Mouse (Mus musculus): ENCODE measurements around the gene Kera.

The Kera gene

DNA sequence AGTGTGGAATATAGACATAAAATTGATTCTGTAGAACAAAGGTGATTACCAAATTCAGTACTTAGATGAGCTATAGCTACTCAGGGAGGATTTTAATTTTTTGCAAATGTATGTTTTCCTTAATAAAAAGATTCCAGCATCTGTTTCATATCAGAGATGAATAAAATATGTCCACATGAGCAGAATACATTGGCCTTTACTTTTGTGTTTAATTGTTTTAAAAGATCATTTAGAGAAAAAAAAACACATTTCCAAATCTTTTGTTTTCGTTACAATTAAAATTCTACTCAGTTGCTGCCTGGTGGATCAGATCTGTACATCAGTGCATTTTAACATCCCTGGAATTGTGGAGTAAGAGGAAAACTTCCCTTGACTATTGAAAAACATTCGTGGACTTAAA, at the start of gene Kera:
Kera (plus strand) TSS at position 301 of the 400 bp plus-strand sequence.
- no peak for DNase-seq (ENCODE audit: low spot score)

DNA sequence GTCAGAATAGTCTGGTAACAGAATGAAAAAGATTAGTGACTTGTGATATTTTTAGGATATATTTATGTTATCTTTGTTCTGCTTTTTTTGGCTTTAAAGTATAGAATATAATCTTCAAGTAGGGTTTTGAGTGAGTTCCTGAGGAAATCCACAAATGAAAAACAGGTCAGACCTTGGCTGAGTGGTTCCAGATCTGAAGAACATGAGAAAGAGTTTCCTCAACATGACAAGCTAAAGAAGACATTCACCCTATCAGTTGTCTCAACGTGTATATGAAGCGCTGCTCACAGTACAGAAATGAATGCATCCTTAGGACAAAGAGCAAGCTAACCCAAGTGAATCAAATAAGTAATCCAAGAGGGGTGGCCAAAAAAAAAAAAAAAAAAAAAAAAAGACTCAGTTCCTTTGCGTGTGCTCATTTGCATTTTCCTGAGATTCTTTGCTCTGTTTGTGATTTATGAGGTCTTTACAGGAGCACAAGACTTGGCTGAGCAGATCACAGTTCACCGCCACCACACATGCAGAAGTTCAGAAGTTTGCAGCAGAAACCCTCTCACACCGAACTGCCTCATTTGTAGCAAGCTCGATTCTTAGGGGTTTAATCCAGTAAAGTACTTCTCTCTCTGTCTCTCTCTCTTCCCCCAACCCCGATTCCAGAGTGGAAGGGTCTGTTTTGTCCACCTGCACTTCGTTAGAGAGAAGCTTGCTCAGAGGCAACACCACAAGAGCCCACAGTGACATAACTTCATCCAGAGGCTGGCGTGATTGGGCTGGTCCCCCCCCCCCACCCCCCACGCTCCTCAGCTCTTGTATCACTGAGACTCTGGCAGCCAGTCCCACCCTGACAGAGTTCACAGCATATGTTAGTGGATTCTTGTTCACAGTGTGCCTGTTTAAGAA, 41.5 kb upstream of the Kera start, which contains the start of gene Lum:
Lum (plus strand) TSS at position 172 of the 900 bp plus-strand sequence.
- DNase-seq (ENCODE audit: low spot score) = peak; percentile 60

DNA sequence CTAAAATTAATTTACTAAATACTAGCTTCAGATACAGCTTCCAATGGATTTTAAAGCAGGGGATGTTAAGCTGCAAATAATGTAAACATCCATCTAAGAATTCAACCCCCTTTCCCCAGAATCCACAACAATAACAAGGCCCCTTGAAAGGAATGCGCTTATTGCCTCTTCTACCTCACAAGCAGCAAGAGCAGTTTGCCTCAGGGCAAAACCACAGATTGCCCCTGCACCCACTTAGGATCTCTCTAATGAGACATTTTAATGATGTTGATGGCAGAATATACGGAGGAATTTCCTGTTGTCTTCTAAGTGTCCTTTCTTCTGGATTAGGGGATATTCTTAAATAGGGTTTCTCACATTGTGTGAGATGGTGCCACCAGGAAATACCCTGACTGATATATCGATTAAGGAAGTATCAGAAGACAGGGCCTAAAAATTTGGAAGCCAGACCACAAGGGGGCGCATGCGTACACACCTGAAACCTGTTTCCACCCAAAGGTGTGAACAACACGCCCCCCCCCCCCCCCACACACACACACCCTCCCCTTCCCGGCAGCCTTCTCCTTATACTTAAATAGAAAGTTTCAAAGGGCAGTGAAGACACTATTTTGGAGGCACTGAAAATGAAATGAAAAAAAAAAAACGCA, 39.1 kb upstream of the Kera start:
- peak; percentile 21 for DNase-seq (ENCODE audit: low spot score)

DNA sequence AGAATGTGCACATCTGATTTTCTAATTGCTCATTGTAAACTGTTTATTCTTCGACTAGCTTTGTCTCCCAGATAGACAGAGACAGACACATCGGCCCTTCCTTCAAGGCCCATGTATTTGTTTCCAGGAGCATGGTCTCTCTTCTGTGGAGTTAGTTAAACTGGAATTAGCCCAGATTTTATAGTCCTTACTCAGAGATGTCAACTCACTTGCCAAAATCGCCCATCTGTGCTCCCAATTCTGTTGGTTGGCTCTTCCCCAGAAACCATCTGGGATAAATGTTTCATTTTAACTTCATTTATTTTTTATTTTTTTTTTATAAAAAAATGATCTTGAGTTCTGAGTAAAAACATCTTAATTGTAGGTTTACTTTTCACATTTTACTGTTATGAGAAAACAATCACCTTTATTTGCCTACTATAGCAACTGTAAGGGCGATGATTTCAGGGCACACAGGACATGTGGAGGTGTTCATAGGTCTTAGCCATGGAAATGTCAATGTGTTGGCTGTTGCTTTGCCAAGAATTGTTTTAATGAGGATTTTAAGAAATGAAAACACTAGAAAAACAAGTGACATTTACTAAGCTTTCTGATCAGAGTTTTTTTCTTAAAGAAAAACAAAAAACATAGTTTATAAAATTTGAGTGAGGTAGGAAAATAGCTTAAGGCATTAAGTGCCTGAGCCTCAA, 24.0 kb upstream of the Kera start:
- DNase-seq (ENCODE audit: low spot score) = no peak

DNA sequence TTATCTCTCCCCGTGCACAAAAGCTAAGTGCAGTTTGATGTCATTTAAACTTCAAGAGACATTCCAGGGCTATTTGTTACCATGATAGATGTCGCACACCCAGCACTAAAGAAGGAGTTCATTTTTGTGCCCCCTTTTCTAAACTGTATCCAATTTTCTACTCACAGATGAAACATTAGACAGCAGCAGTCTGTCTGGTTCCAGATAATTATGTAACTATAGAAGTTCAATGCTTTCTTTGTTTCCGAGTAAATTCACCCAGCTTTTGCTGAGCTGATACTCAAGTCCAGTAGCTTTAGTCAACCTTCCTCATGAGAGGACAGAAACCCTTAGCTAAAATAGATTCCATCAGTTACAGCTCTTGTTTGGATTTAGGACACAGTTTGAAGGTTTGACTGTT, 22.5 kb upstream of the Kera start:
- no peak for DNase-seq (ENCODE audit: low spot score)

DNA sequence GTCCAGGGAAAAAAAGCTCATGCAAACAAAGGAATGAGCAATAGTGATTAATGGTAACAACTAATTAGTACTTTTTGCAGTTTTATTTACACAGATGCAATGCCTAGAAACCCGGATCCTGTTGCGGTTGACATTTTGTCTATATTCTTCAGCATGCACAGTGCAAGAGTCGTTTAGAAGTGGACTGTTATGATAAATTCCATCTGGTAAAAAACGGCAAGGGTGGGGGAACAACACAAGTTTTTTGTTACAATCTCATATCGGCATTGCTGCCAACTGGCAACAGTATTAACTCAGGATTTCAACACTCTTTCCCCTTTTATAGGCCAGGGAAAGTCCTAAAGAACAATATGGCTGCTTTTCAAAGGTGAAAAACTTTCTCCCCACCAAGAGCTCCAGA, 19.5 kb upstream of the Kera start:
- no peak for DNase-seq (ENCODE audit: low spot score)

DNA sequence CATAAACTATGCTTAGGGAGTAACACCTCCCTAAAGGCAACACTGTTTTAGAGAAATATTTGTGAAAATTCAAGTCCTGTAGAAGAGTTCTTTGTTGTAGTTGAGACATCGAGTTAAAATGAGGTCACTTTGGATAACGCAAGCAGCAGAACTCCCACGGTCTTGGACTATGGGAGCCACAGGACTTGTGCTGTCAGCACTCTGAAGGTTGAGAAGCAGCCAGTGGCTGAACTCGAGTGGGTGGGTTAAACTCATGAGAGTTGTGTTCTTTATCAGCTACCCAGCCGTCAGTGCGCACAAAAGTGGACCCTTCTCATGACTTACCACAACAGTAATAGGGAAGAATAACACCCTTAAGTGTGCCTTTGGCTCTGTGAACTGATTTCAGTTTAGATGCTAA, 17.1 kb upstream of the Kera start:
- DNase-seq (ENCODE audit: low spot score) = no peak

DNA sequence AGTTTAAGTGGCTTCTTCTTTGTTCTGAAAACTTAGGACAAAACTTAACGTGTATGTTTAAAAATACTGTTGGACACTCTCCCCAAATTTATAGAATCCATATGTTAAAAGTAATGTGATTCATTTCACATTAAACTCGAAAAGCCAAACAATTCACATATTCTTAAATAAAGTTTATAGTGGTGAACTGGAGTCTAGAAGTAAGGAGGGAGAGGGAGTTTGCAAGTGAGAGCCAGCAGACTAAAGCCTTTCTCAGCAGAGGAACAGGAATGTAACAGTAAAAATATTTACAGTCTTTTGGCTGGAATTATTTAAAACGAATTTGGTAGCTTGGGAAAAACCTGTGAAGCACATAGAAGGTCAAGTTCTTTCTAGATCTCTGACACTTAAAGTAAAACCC, 15.6 kb upstream of the Kera start:
- no peak for DNase-seq (ENCODE audit: low spot score)

DNA sequence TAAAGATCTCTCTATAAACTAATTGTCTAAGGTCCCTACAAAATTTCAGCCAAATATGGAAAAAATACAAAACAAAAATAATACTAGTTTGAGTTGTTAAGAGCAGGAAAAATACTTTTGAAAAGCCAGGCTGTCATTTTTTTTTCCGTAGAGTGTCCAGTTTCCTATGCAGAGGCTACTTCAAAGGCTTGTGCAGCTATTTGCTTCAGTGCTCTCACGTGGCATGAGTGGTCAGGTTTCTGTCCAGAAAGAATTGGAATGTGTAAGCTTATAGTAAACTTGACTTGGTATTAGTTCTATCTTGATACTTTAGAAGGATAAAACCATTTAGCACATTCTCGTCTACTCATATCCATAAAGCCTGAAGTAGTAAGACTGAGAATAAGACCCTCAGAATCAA, 15.0 kb upstream of the Kera start:
- DNase-seq (ENCODE audit: low spot score) = no peak

DNA sequence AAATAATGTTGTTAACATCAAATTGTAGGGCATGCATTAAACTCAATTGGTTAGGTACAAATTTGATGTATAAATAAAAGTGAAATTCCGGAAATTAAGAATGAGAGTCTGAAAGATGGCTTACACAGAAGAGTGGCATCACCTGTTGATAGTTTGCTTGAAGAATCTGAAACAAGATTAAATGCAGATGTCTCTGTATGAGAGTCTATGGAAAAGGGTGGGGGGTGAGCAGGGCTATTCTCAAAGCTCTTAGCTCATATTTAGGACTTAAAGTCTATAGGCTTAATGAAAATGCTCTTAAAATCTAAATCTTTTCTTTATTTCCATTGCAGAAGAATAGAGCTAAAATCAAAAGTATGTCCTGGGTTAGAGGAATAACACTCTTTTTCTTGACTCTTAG, 11.0 kb upstream of the Kera start:
- DNase-seq (ENCODE audit: low spot score) = no peak

DNA sequence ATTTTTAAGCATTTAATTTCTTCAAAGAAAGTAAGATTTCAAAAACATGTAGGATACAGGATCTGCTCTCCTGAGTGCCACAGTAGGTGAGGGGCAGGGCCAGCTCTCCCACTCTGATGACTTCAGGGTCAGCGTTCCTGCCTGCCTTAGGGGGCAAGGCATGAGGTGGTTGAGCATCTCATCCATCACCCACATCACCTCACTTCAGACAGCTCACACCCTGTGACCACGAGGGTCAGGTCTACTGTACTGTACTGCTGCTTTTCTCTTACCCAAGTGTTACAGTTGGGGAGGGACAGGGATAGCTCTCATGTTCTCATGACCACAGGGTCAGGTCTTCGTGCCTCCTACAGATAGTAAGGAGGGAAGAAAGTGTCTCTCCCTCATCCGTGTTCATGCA, 4.9 kb upstream of the Kera start:
- no peak for DNase-seq (ENCODE audit: low spot score)

DNA sequence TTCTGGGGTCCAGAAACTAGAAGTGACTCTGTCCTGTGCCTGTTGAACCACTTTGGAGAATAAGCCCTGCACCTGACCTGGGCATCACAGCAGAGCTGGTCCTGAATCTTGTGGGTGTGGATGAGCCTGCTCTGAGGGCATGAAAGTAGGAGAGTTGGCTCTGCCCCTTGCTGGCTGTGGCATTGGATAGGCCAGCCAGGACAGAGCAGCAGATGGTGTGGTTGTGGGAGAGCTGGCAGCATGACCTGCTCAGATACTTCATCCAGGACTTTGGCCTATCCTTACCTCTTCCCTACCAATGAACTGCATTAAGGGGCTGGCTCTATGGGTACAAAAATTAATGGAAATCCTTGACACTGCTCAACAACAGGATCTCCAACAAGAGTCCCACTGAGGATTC, 3.4 kb upstream of the Kera start:
- no peak for DNase-seq (ENCODE audit: low spot score)

DNA sequence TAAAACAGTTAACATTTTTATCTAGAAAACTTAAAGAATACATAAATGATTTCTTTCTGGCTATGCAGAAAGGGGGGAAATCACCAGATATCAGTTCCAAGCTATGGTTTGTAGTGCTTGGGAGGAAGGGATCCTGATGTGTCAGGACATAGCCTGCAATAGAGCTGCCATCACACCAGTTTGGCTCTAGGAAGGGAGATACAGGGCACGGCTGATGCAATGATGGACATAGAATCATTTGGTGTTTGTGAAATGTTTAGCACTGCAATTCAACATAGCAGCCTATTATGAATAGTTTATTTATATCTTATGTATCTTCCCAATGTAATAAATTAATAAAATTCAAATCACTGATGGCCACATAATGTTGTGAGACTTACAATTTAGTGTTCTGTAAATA, 15.6 kb downstream of the Kera start:
- no peak for DNase-seq (ENCODE audit: low spot score)

DNA sequence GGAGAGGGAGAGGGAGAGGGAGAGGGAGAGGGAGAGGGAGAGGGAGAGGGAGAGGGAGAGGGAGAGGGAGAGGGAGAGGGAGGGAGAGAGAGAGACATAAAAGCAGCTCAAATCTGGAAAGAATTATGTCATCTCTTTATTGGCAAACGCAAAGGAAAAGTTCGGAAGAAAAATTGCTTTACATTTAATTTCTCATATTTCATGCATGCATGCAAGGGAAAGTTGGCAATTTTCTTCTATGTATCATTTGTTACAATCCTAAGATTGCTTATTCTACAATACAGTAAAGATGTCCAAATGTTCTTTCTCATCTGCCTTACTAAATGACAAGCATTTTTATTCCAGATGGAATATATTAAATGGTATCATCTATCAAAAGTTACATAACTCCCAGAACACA, 17.7 kb downstream of the Kera start:
- DNase-seq (ENCODE audit: low spot score) = no peak

DNA sequence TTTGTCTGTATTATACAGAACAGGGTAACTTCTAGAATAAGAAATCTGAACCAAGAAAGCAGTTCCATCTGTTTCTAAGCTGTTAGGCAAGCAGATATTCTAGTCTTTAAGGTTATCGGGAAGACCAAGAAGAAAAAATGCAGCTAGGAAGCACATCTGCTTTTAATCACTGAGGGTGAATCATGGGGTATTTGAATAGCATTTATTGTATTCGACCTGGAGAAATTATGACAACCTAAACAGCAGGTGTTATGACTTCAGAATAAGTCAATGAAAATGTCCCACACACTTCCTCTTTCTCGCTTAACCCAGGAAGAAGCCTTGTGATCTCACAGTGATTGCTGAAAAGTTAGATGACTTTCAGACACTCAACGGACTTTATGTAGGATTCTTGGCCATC, 18.4 kb downstream of the Kera start:
- DNase-seq (ENCODE audit: low spot score) = no peak

DNA sequence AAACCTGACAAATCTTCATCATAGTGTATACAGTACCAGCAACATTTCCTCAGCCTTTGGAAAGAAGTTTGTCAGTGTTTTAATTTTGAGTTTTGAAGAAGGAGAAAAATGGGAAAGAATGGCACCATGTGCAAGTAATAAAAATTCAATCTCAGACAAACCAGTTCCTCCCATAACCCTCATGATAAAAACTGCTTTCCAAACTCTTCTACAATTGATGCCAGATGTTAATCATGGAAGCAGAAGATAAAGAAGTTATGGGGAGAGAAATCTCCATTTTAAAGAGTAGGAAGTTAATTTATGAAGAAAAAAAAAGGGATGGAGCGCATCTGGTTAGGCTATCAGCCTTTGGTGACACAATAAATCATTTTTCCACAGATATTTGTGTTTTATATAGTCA, 19.9 kb downstream of the Kera start:
- DNase-seq (ENCODE audit: low spot score) = no peak

DNA sequence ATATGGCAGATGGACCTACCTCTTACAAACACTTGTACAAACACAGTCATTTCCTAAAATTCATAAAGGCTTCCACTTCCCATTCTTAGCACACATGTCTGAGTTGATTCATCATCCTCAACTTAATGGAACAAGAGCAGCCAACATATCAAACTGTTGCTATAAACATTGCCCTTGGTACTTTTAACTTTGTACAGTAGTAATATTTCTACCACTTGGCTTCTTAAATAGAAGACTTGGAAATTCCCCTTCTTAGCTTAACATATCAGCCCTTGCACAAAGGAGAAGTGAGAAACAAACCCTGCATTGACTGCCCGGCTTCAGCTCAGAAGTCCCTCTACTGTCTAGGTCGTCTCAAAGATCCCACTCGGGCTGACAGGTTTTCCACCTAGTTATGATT, 24.4 kb downstream of the Kera start:
- DNase-seq (ENCODE audit: low spot score) = no peak

DNA sequence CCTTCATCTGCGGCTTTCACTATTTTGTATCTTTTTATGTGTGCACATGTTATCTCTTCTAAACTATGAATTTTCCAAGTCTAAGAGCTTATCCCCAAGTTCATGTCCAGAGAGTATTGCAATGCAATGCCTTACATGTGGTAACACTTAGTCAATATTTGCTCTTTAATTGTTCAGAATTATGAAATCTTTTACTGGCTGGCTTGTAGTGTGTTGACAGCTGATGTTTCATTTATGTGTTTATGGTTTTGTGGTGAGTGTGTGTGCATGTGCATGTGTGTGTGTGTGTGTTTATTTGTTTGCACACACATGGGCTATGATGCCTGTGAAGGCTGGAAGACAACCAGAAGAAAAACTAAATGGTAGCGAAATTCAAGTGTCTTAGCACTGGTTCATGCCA, 35.2 kb downstream of the Kera start:
- DNase-seq (ENCODE audit: low spot score) = no peak

DNA sequence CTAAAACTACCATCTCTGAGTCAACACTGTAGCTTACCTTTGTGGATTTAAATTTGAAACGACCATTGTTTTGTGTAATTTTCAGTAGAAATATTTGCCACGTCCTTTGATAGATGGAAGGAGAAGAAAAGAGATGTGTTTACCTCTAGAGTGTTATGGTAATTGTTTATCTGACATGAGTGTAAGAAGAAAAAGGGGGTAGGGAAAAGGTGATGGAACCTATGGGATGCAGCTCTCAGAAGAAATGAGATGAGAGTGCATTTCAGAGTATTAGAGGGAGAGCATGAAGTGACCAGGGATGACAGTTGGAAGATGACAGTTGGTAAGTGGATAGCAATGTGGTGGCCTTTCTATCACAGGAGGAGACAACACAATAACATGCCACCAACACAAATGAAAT, 37.1 kb downstream of the Kera start, which contains the start of gene Epyc:
Epyc (plus strand) TSS at position 301 of the 400 bp plus-strand sequence.
- DNase-seq (ENCODE audit: low spot score) = no peak

DNA sequence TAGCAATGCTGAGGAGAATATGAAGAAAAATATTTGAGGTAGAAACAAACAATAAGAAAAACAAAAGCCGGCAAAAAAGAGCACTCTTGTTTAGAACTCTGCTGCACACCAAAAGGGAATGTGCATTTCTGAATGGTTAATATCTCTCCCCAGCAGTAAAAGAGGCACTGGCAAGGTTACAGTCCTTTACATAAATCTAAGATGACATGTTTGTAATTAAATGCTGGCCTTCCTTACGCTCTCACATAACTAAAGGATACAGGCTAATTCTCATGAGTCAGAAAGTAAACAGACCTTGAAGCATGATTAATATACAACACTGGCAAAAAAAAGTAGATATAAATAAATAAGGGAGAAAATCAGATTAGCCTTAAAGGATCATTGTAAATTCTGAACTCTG, 43.7 kb downstream of the Kera start:
- no peak for DNase-seq (ENCODE audit: low spot score)

DNA sequence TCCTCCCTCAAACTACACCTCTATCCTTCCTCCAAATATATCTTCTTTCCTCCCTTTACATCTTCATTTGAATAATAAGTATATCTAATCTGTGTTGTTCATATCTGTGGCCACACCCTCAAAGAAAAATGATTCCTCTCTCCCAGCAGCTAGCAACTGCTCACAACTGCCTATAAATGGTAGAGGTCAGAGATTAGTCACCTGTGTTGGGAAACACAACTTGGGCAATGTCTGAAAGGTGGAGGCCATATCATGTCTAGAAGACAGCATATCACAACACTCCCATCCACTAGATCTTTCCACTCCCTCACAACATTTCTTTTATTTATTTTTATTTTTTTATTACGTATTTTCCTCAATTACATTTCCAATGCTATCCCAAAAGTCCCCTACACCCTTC, 52.8 kb downstream of the Kera start:
- no peak for DNase-seq (ENCODE audit: low spot score)
